8 mouse cellular contexts compared by ENCODE assay signal in the genomic region with DNA sequence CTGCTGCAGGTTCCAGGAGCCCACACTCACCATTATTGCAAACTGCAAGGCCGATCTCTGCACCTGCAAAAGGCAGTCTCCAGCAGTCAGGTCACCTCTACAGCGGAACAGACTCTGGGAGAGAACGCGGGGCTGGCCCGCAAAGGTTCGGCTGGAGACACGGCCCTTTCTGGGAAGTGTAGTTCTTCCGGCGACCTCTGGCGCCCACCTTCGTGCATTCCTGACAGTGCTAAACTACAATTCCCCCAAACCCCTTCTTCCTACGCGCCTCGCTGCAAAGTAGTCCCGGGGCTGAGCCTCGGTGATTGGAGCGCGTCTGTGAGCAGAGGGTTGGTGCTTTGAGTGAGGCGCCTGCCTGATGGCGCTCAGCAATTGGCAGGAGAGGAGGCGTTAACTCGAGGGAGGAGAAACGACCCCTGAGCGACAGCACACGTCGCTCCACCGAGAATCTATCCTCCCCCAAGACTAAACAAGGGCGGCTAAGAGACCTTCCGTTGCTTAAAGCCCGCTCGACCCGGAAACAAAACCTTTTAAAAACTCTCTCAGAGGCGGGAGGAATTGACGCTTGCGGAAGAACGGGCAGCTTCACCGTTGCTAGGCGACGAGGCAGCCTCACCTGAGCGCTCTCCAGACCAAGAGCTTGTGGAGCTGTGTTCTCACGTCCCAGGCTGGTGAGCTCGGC. TPM values are rescaled to one million over a fixed set of nuclear protein-coding genes. Genes with fewer than 3 reads are reported as not detected.
DNase-seq lines count a peak whose midpoint lies in the region; ATAC-seq lines count a peak whose summit lies in the region.

TSS of gene Wdpcp (plus strand) at position 536 of the 682 bp plus-strand sequence.
TSS of gene Mdh1 (minus strand) at position 668 of the 682 bp plus-strand sequence.

- H3K27me3 ChIP-seq in intestine, embryonic 14.5 days (replicated peaks; ENCODE audit: control insufficient read depth, insufficient read depth, low read length), result no peaks in the 10 kb centered on the region

- peak within 1 kb of the TSS; percentile 87 for H3K4me2 ChIP-seq in intestine, embryonic 14.5 days (ENCODE audit: low read length)

- no peaks in the 10 kb centered on the region for H3K9me3 ChIP-seq in intestine, embryonic 14.5 days (ENCODE audit: control insufficient read depth, low read length)

- no peaks in the 10 kb centered on the region for H3K36me3 ChIP-seq in intestine, embryonic 14.5 days (ENCODE audit: control insufficient read depth, insufficient read depth, low read length)

- intact Hi-C loops in left cerebral cortex, postnatal 14 days (cut with DNase I), result no loop called here

- DNase-seq in adrenal gland, adult 18-20 months (ENCODE audit: low spot score in 2 of 2), result peak; percentile 78 to 80
- peak; percentile 97 for DNase-seq in embryo, embryonic 11 days
- peak; percentile 97 for DNase-seq in gastrocnemius, postnatal 25 days
- DNase-seq in intestine, embryonic 14.5 days (ENCODE audit: low spot score), result peak; percentile 92
- DNase-seq in left cerebral cortex, postnatal 14 days (ENCODE audit: low spot score in 2 of 2), result peak; percentile 97 to 98
- peak; percentile 98 for DNase-seq in mesoderm, embryonic 11.5 days (ENCODE audit: low read depth, low spot score)
- DNase-seq in right cerebral cortex, postnatal 36 days (ENCODE audit: low spot score in 2 of 2), result peak; percentile 98 to 99
- DNase-seq in yolk sac, embryonic 10.5 days (ENCODE audit: low spot score), result peak; percentile 98

- H3K9ac ChIP-seq in intestine, embryonic 14.5 days (ENCODE audit: low read length), result peak within 1 kb of the TSS; percentile 69

- under 1% methylated on average over 42 of the region's 42 CpGs for WGBS in intestine, embryonic 14.5 days

- H3K27ac ChIP-seq in intestine, embryonic 14.5 days (ENCODE audit: low read depth), result peak within 1 kb of the TSS; percentile 71

- H3K4me3 ChIP-seq in intestine, embryonic 14.5 days (ENCODE audit: low read depth, low read length), result peak within 1 kb of the TSS; percentile 90

- ATAC-seq in intestine, embryonic 14.5 days (replicated peaks; ENCODE audit: low FRiP score, low TSS enrichment, low read depth), result peak; percentile 98

- H3K4me1 ChIP-seq in intestine, embryonic 14.5 days (replicated peaks; ENCODE audit: control insufficient read depth, insufficient read depth, low read length), result peaks cover 19% of the 10 kb centered on the region

RNA-seq across cellular contexts. Expression of gene Wdpcp, which starts in this region (rescaled TPM):
- total RNA-seq in adrenal gland, adult 18-20 months (2021), result 10 to 100 TPM; 15.2 to 18.8 TPM
- total RNA-seq in gastrocnemius, postnatal 25 days (2021), result 1 to 10 TPM; 2.7 to 2.8 TPM
- 7.1 and 8.0 TPM in 2 replicates for polyA plus RNA-seq in intestine, embryonic 14.5 days (2014; fragmentation: Nextera tagmentation; extraction: Ambion mirVana)
- total RNA-seq in left cerebral cortex, postnatal 14 days (2021), result 10 to 100 TPM; 13.9 TPM

RNA-seq across cellular contexts. Expression of gene Mdh1, which starts in this region (rescaled TPM):
- total RNA-seq in adrenal gland, adult 18-20 months (2021), result 100 to 1,000 TPM; 650 to 678 TPM
- total RNA-seq in gastrocnemius, postnatal 25 days (2021), result 100 to 1,000 TPM; 656 to 719 TPM
- polyA plus RNA-seq in intestine, embryonic 14.5 days (2014; fragmentation: Nextera tagmentation; extraction: Ambion mirVana), result 436 and 454 TPM in 2 replicates
- 100 to 1,000 TPM; 818 to 831 TPM for total RNA-seq in left cerebral cortex, postnatal 14 days (2021)

Comparison
In these comparisons a context has a peak if more than half of its experiments do, and no peak if none do; other contexts are left out.
1. Peak in every context shown above with its lines: DNase-seq, ATAC-seq, H3K4me3 ChIP-seq and H3K27ac ChIP-seq.